ENCODE assay signal across 21 mouse cellular contexts in the genomic region with DNA sequence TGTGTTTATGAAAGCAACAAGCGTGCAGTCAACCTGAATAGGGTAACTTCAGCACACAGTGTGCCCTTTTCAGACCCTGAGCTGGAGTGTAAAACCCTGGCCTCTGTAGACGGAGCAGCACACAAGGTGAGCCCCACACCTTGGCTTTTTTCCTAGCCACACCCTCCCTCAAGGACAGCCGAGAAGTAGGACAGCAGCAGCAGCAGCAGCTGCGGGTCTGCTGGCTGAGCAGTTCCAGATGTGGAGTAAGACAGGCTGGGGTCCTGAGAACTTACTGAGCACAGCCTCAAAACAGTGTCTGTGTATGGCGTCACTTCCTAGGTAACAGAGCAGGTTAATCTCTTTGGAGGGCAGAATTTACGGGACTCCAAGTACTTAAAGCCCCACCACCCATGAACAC. TPM values are rescaled to one million over a fixed set of nuclear protein-coding genes. Genes with fewer than 3 reads are reported as not detected.
DNase-seq lines count a peak whose midpoint lies in the region; ATAC-seq and TF ChIP-seq lines count a peak whose summit lies in the region.
"Had no signal": no experiment of that assay in that cellular context is flagged by ENCODE, and none has a peak within 500 bp of the region (broad histone marks: within the 10 kb centered on the region; RNA-seq: fewer than 3 reads in every experiment).

No protein-coding gene starts in this region.

- H3K27me3 ChIP-seq in embryonic facial prominence, embryonic 10.5 days (replicated peaks; ENCODE audit: low read depth, poor library complexity, severe bottlenecking), result no peaks in the 10 kb centered on the region
- no peaks in the 10 kb centered on the region for H3K27me3 ChIP-seq in limb, embryonic 10.5 days (ENCODE audit: low read depth, poor library complexity, severe bottlenecking)
- H3K27me3 ChIP-seq in stomach, postnatal 0 days (ENCODE audit: control insufficient read depth, insufficient read depth, low read length), result no peaks in the 10 kb centered on the region
- no peaks in the 10 kb centered on the region for H3K27me3 ChIP-seq in midbrain, embryonic 15.5 days (replicated peaks)
- no peaks in the 10 kb centered on the region for H3K27me3 ChIP-seq in hindbrain, postnatal 0 days (ENCODE audit: insufficient read depth, low read length)
- H3K27me3 ChIP-seq: heart, embryonic 12.5 days; lung, embryonic 15.5 days; midbrain, embryonic 13.5 days had no signal

- no peak for TF ChIP-seq CTCF in stomach, postnatal 0 days (IDR thresholded peaks at IDR 0.05; ENCODE audit: low read depth)
- TF ChIP-seq CTCF in hindbrain, postnatal 0 days (IDR thresholded peaks at IDR 0.05; ENCODE audit: low read depth), result no peak

- no peak for TF ChIP-seq EP300 in stomach, postnatal 0 days (optimal IDR thresholded peaks at IDR 0.05)

- 58% methylated on average over 6 of the region's 6 CpGs for WGBS in embryonic facial prominence, embryonic 10.5 days
- WGBS in limb, embryonic 10.5 days, result 29% methylated on average over 6 of the region's 6 CpGs
- WGBS in stomach, postnatal 0 days, result 25% methylated on average over 6 of the region's 6 CpGs
- WGBS in midbrain, embryonic 15.5 days, result 88% methylated on average over 6 of the region's 6 CpGs
- WGBS in hindbrain, postnatal 0 days, result 88% methylated on average over 6 of the region's 6 CpGs

- no peaks in the 10 kb centered on the region for H3K9me3 ChIP-seq in embryonic facial prominence, embryonic 10.5 days
- H3K9me3 ChIP-seq in limb, embryonic 10.5 days (replicated peaks), result no peaks in the 10 kb centered on the region
- no peaks in the 10 kb centered on the region for H3K9me3 ChIP-seq in stomach, postnatal 0 days (ENCODE audit: control insufficient read depth, low read length)
- no peaks in the 10 kb centered on the region for H3K9me3 ChIP-seq in midbrain, embryonic 15.5 days
- H3K9me3 ChIP-seq in hindbrain, postnatal 0 days (ENCODE audit: low read length), result no peaks in the 10 kb centered on the region
- H3K9me3 ChIP-seq: heart, embryonic 12.5 days; lung, embryonic 15.5 days; midbrain, embryonic 13.5 days had no signal

- DNase-seq in embryo, embryonic 10 days (ENCODE audit: low spot score), result peak; percentile 35
- DNase-seq in embryo, embryonic 9.5 days (ENCODE audit: extremely low spot score), result no peak
- DNase-seq in embryonic facial prominence, embryonic 10.5 days (ENCODE audit: low spot score), result peak; percentile 52
- DNase-seq in limb, embryonic 10.5 days (ENCODE audit: low spot score), result peak; percentile 66
- DNase-seq in stomach, postnatal 0 days (ENCODE audit: low spot score), result peak; percentile 67
- DNase-seq in hindbrain, postnatal 0 days (ENCODE audit: low spot score), result no peak
- no peak for DNase-seq in cerebellum, adult 11-12 months
- DNase-seq: adrenal gland, postnatal 36 days; gastrocnemius, postnatal 10 days; kidney, adult 9 months; liver; spleen, adult 18-20 months had no signal

- ATAC-seq in stomach, postnatal 0 days (ENCODE audit: low FRiP score, low TSS enrichment), result peak; percentile 43
- no peak for ATAC-seq in midbrain, embryonic 15.5 days (replicated peaks)
- no peak for ATAC-seq in hindbrain, postnatal 0 days
- ATAC-seq: forebrain, embryonic 16.5 days; midbrain, embryonic 13.5 days had no signal

- no peak overlapping the region for H3K27ac ChIP-seq in embryonic facial prominence, embryonic 10.5 days (replicated peaks)
- H3K27ac ChIP-seq in limb, embryonic 10.5 days, result peak overlapping the region; percentile 14; the same call in 1 of the 2 replicates
- H3K27ac ChIP-seq in stomach, postnatal 0 days (replicated peaks), result peak overlapping the region; percentile 81
- H3K27ac ChIP-seq in midbrain, embryonic 15.5 days, result no peak overlapping the region
- H3K27ac ChIP-seq in hindbrain, postnatal 0 days, result no peak overlapping the region
- H3K27ac ChIP-seq: lung, embryonic 15.5 days; midbrain, embryonic 13.5 days had no signal

- H3K4me2 ChIP-seq in stomach, postnatal 0 days (replicated peaks; ENCODE audit: low read depth), result no peak overlapping the region
- H3K4me2 ChIP-seq in midbrain, embryonic 15.5 days, result no peak overlapping the region
- no peak overlapping the region for H3K4me2 ChIP-seq in hindbrain, postnatal 0 days (ENCODE audit: low read depth, low read length)
- H3K4me2 ChIP-seq: heart, embryonic 12.5 days; lung, embryonic 15.5 days; midbrain, embryonic 13.5 days had no signal

- peaks cover 36% of the 10 kb centered on the region for H3K4me1 ChIP-seq in embryonic facial prominence, embryonic 10.5 days
- peaks cover 58% of the 10 kb centered on the region for H3K4me1 ChIP-seq in limb, embryonic 10.5 days
- peaks cover 6% of the 10 kb centered on the region; the same call in 1 of the 2 replicates for H3K4me1 ChIP-seq in stomach, postnatal 0 days (replicated peaks; ENCODE audit: control insufficient read depth, insufficient read depth)
- 0 out of 2 replicates have a peak, but pooled peaks cover 6% of the 10 kb centered on the region for H3K4me1 ChIP-seq in midbrain, embryonic 15.5 days
- H3K4me1 ChIP-seq in hindbrain, postnatal 0 days (ENCODE audit: insufficient read depth, low read length), result no peaks in the 10 kb centered on the region

- no peak overlapping the region for H3K4me3 ChIP-seq in embryonic facial prominence, embryonic 10.5 days
- H3K4me3 ChIP-seq in limb, embryonic 10.5 days, result no peak overlapping the region
- no peak overlapping the region for H3K4me3 ChIP-seq in stomach, postnatal 0 days (ENCODE audit: low read depth, low read length)
- H3K4me3 ChIP-seq in midbrain, embryonic 15.5 days, result no peak overlapping the region
- H3K4me3 ChIP-seq in hindbrain, postnatal 0 days (ENCODE audit: low read length), result no peak overlapping the region
- H3K4me3 ChIP-seq: heart, embryonic 12.5 days; lung, embryonic 15.5 days; midbrain, embryonic 13.5 days had no signal

- H3K9ac ChIP-seq in stomach, postnatal 0 days (ENCODE audit: low read length), result no peak overlapping the region
- H3K9ac ChIP-seq in midbrain, embryonic 15.5 days, result no peak overlapping the region
- H3K9ac ChIP-seq in hindbrain, postnatal 0 days (replicated peaks; ENCODE audit: low read length), result no peak overlapping the region
- H3K9ac ChIP-seq: heart, embryonic 12.5 days; lung, embryonic 15.5 days; midbrain, embryonic 13.5 days had no signal

- H3K36me3 ChIP-seq in embryonic facial prominence, embryonic 10.5 days (replicated peaks), result no peaks in the 10 kb centered on the region
- H3K36me3 ChIP-seq in limb, embryonic 10.5 days, result no peaks in the 10 kb centered on the region
- no peaks in the 10 kb centered on the region for H3K36me3 ChIP-seq in stomach, postnatal 0 days (ENCODE audit: control insufficient read depth, insufficient read depth, low read length)
- H3K36me3 ChIP-seq in midbrain, embryonic 15.5 days (replicated peaks), result no peaks in the 10 kb centered on the region
- no peaks in the 10 kb centered on the region for H3K36me3 ChIP-seq in hindbrain, postnatal 0 days (ENCODE audit: insufficient read depth, low read length)
- H3K36me3 ChIP-seq: heart, embryonic 12.5 days; lung, embryonic 15.5 days; midbrain, embryonic 13.5 days had no signal

RNA-seq across cellular contexts. Expression of a gene that starts 7.4 kb away (rescaled TPM):
- 0.13 and 0.21 TPM in 2 replicates for polyA plus RNA-seq in embryonic facial prominence, embryonic 10.5 days (2016; fragmentation: Nextera tagmentation; extraction: Ambion mirVana)
- polyA plus RNA-seq in limb, embryonic 10.5 days (2016; fragmentation: Nextera tagmentation; extraction: Ambion mirVana), result 0.20 TPM in 1 of 2 replicates, not detected in the other
- not detected in 2 replicates for polyA plus RNA-seq in stomach, postnatal 0 days (2015; fragmentation: Nextera tagmentation; extraction: Ambion mirVana)
- not detected in 2 replicates for polyA plus RNA-seq in midbrain, embryonic 15.5 days (2015; fragmentation: Nextera tagmentation; extraction: Ambion mirVana)
- total RNA-seq in hindbrain, postnatal 0 days (2014; rRNA removed), result not detected in 2 replicates
- polyA plus RNA-seq in hindbrain, postnatal 0 days (2015; fragmentation: Nextera tagmentation; extraction: Ambion mirVana), result not detected in 2 replicates
- total RNA-seq: adrenal gland, postnatal 36 days; gastrocnemius, postnatal 10 days; hematopoietic stem cell, adult 5-6 weeks; layer of hippocampus, postnatal 10 days had no signal
- polyA plus RNA-seq: cortical plate, adult 2 months; heart, embryonic 12.5 days; lung, embryonic 15.5 days; midbrain, embryonic 13.5 days; neural tube, embryonic 11.5 days had no signal

RNA-seq across cellular contexts. Expression of a gene that starts 10.7 kb away (rescaled TPM):
- 4.1 and 5.4 TPM in 2 replicates for polyA plus RNA-seq in embryonic facial prominence, embryonic 10.5 days (2016; fragmentation: Nextera tagmentation; extraction: Ambion mirVana)
- 5.7 and 6.0 TPM in 2 replicates for polyA plus RNA-seq in limb, embryonic 10.5 days (2016; fragmentation: Nextera tagmentation; extraction: Ambion mirVana)
- 34.0 and 34.9 TPM in 2 replicates for polyA plus RNA-seq in stomach, postnatal 0 days (2015; fragmentation: Nextera tagmentation; extraction: Ambion mirVana)
- polyA plus RNA-seq in midbrain, embryonic 15.5 days (2015; fragmentation: Nextera tagmentation; extraction: Ambion mirVana), result 2.7 and 3.0 TPM in 2 replicates
- total RNA-seq in hindbrain, postnatal 0 days (2014; rRNA removed), result 5.1 and 5.2 TPM in 2 replicates
- 3.3 and 3.4 TPM in 2 replicates for polyA plus RNA-seq in hindbrain, postnatal 0 days (2015; fragmentation: Nextera tagmentation; extraction: Ambion mirVana)

RNA-seq across cellular contexts. Expression of a gene that starts 11.9 kb away (rescaled TPM):
- 32.6 and 33.3 TPM in 2 replicates for polyA plus RNA-seq in embryonic facial prominence, embryonic 10.5 days (2016; fragmentation: Nextera tagmentation; extraction: Ambion mirVana)
- polyA plus RNA-seq in limb, embryonic 10.5 days (2016; fragmentation: Nextera tagmentation; extraction: Ambion mirVana), result 39.2 and 39.9 TPM in 2 replicates
- 6.7 and 9.4 TPM in 2 replicates for polyA plus RNA-seq in stomach, postnatal 0 days (2015; fragmentation: Nextera tagmentation; extraction: Ambion mirVana)
- 10.9 and 12.1 TPM in 2 replicates for polyA plus RNA-seq in midbrain, embryonic 15.5 days (2015; fragmentation: Nextera tagmentation; extraction: Ambion mirVana)
- total RNA-seq in hindbrain, postnatal 0 days (2014; rRNA removed), result 10.1 and 13.8 TPM in 2 replicates
- polyA plus RNA-seq in hindbrain, postnatal 0 days (2015; fragmentation: Nextera tagmentation; extraction: Ambion mirVana), result 9.7 and 11.0 TPM in 2 replicates

Comparison
In these comparisons a context has a peak if more than half of its experiments do, and no peak if none do; other contexts are left out.
1. DNase-seq: peak in embryo, embryonic 10 days (single experiment), embryonic facial prominence, embryonic 10.5 days (single experiment), limb, embryonic 10.5 days (single experiment) and stomach, postnatal 0 days (single experiment); none in embryo, embryonic 9.5 days (single experiment), hindbrain, postnatal 0 days (single experiment) and cerebellum, adult 11-12 months (single experiment).
2. H3K27ac ChIP-seq: peak in limb, embryonic 10.5 days (single experiment) and stomach, postnatal 0 days (single experiment); none in embryonic facial prominence, embryonic 10.5 days (single experiment), midbrain, embryonic 15.5 days (single experiment) and hindbrain, postnatal 0 days (single experiment).